Mouse (Mus musculus) CH12.LX (cell line): ENCODE measurements around the gene Hoxa10. TPM values are rescaled to one million over a fixed set of nuclear protein-coding genes. Genes with fewer than 3 reads are reported as not detected.

Source experiments
- DNase-seq: peaks from one replicate; pipeline ENCODE4 v3.0.0-alpha.2; 2013; ENCODE audit errors: extremely low read depth
- H3K27ac ChIP-seq: 2 replicates; pipeline ENCODE4 v1.5.1; 2012; ENCODE audit warnings: low read depth, mild to moderate bottlenecking, control low read depth, moderate library complexity; ENCODE audit not compliant: insufficient read depth
- H3K27me3 ChIP-seq: replicated peaks from 2 replicates; pipeline ENCODE3; 2012; ENCODE audit warnings: inconsistent platforms
- H3K36me3 ChIP-seq, 2 experiments: replicated peaks in 1 of 2; 2 replicates each; pipeline versions ENCODE3 to v1.6.1; 2012; ENCODE audit warnings: inconsistent platforms in 1 of 2, low read length in 1 of 2, mild to moderate bottlenecking in 1 of 2, mixed read lengths in 1 of 2, moderate library complexity in 1 of 2; ENCODE audit not compliant: control insufficient read depth in 1 of 2, insufficient read depth in 1 of 2
- H3K4me1 ChIP-seq, 2 experiments: 2 replicates each; pipeline ENCODE4 v1.6.1; 2012; ENCODE audit warnings: inconsistent platforms in 1 of 2, moderate library complexity in 1 of 2; ENCODE audit not compliant: insufficient read depth in 2 of 2, control insufficient read depth in 1 of 2
- H3K4me2 ChIP-seq: 2 replicates; pipeline ENCODE4 v1.6.1; 2012; ENCODE audit warnings: low read depth, mild to moderate bottlenecking, control low read depth; ENCODE audit not compliant: poor library complexity, insufficient read depth, severe bottlenecking
- H3K4me3 ChIP-seq, 3 experiments: fragments of 150-350 bp in 1 of 3; sonication (generic) in 1 of 3; replicated peaks in 1 of 3; 2 replicates each; pipeline versions ENCODE3 to v1.5.1; 2011 to 2012; ENCODE audit warnings: low read depth in 2 of 3, low read length in 2 of 3, mild to moderate bottlenecking in 2 of 3, moderate library complexity in 2 of 3, control low read depth in 1 of 3, improper control_type of control experiment in 1 of 3, inconsistent platforms in 1 of 3, mixed read lengths in 1 of 3; ENCODE audit not compliant: poor library complexity in 1 of 3
- H3K79me2 ChIP-seq: replicated peaks from 2 replicates; pipeline ENCODE4 v1.6.1; 2012; ENCODE audit warnings: mild to moderate bottlenecking, moderate library complexity; ENCODE audit not compliant: control insufficient read depth, poor library complexity, insufficient read depth, severe bottlenecking; ENCODE audit errors: extremely low read depth
- H3K9ac ChIP-seq: 2 replicates; pipeline ENCODE4 v1.6.1; 2012; ENCODE audit warnings: low read depth, mild to moderate bottlenecking, control low read depth, moderate library complexity; ENCODE audit not compliant: insufficient read depth
- H3K9me3 ChIP-seq: replicated peaks from 2 replicates; pipeline ENCODE3; 2012; ENCODE audit warnings: low read length, inconsistent platforms, mixed read lengths
- CHD1 ChIP-seq: IDR thresholded peaks from 2 replicates; pipeline ENCODE4 v1.6.1; 2012; ENCODE audit warnings: low read depth, low read length, improper control_type of control experiment, inconsistent platforms
- CHD2 ChIP-seq: IDR thresholded peaks from 2 replicates; pipeline ENCODE4 v1.6.1; 2011; ENCODE audit warnings: low read length, improper control_type of control experiment
- CTCF ChIP-seq, 2 experiments: IDR thresholded peaks in 1 of 2; conservative IDR thresholded peaks in 1 of 2; 2 replicates each; pipeline ENCODE4 v1.5.1; 2011 to 2012; ENCODE audit warnings: low read depth in 2 of 2, low read length in 2 of 2, improper control_type of control experiment in 1 of 2, inconsistent platforms in 1 of 2, mild to moderate bottlenecking in 1 of 2, moderate library complexity in 1 of 2
- ETS1 ChIP-seq: conservative IDR thresholded peaks from 2 replicates; pipeline ENCODE4 v1.6.1; 2012; ENCODE audit warnings: low read depth, mild to moderate bottlenecking, inconsistent platforms, low read length, improper control_type of control experiment, moderate library complexity
- GABPA ChIP-seq: IDR thresholded peaks from 2 replicates; pipeline ENCODE4 v1.6.1; 2012; ENCODE audit warnings: low read depth, low read length, improper control_type of control experiment, inconsistent platforms; ENCODE audit not compliant: insufficient replicate concordance
- JUN ChIP-seq: IDR thresholded peaks from 2 replicates; pipeline ENCODE4 v1.6.1; 2011; ENCODE audit warnings: low read depth, mild to moderate bottlenecking, low read length, improper control_type of control experiment, moderate library complexity; ENCODE audit not compliant: insufficient read depth
- KAT2A ChIP-seq: IDR thresholded peaks from 2 replicates; pipeline ENCODE4 v1.6.1; 2012; ENCODE audit warnings: low read length, improper control_type of control experiment, inconsistent platforms; ENCODE audit not compliant: insufficient replicate concordance
- MAX ChIP-seq: IDR thresholded peaks from 2 replicates; pipeline ENCODE4 v1.6.1; 2011; ENCODE audit warnings: low read length, improper control_type of control experiment
- MXI1 ChIP-seq: IDR thresholded peaks from 2 replicates; pipeline ENCODE4 v1.6.1; 2011; ENCODE audit warnings: mild to moderate bottlenecking, low read depth, low read length, improper control_type of control experiment
- MYC ChIP-seq: IDR thresholded peaks from 2 replicates; pipeline ENCODE4 v1.6.1; 2011; ENCODE audit warnings: low read depth, mild to moderate bottlenecking, improper control_type of control experiment, low read length
- POLR2A ChIP-seq: IDR thresholded peaks from 2 replicates; pipeline ENCODE4 v1.6.1; 2011; ENCODE audit warnings: low read depth, mild to moderate bottlenecking, improper control_type of control experiment, low read length
- RCOR1 ChIP-seq: conservative IDR thresholded peaks from 2 replicates; pipeline ENCODE4 v1.6.1; 2012; ENCODE audit warnings: low read depth, mild to moderate bottlenecking, inconsistent platforms, low read length, improper control_type of control experiment
- ZC3H11A ChIP-seq: IDR thresholded peaks from 2 replicates; pipeline ENCODE4 v1.6.1; 2012; ENCODE audit warnings: low read depth, mild to moderate bottlenecking, inconsistent platforms, low read length, improper control_type of control experiment
- ZKSCAN1 ChIP-seq: IDR thresholded peaks from 2 replicates; pipeline ENCODE4 v1.6.1; 2012; ENCODE audit warnings: low read depth, inconsistent platforms, low read length, improper control_type of control experiment, borderline replicate concordance
- ZNF384 ChIP-seq: IDR thresholded peaks from 2 replicates; pipeline ENCODE4 v1.6.1; 2012; ENCODE audit warnings: low read depth, low read length, improper control_type of control experiment, inconsistent platforms
- dilution Hi-C: fragments of 300-500 bp; cut with MboI; formaldehyde crosslinking; loops from 2 replicates; pipeline ENCODE4 v1.14.3; 2020; ENCODE audit warnings: low sequenced_read_pairs; ENCODE audit not compliant: extremely low pct_unique_long_range_greater_than_20kb, extremely low pct_ligation_motif_present
- in situ Hi-C: fragments of 300-500 bp; cut with MboI; formaldehyde crosslinking; loops from 3 replicates; pipeline ENCODE4 v1.14.3; 2019; ENCODE audit warnings: low sequenced_read_pairs, low pct_ligation_motif_present, low pct_unique_long_range_greater_than_20kb, mixed read lengths
- polyA plus RNA-seq: library from polyadenylated mRNA; unstranded; fragments of >175 nt; gene quantifications from 2 replicates; pipeline ENCODE4 v1.2.1, GENCODE M21; 2012; ENCODE audit warnings: low read depth; ENCODE audit not compliant: insufficient read length
- total RNA-seq, 2 experiments: library from RNA; depleted of rRNA; stranded (reverse); fragments of 300-350 nt in 1 of 2; fragments of >200 nt in 1 of 2; gene quantifications; 2 replicates each; pipeline ENCODE4 v1.2.3; 2012 to 2014

The Hoxa10 gene
- total and polyA plus RNA-seq, 3 experiments: 5.2 to 14.5 (median 14.3) TPM

DNA sequence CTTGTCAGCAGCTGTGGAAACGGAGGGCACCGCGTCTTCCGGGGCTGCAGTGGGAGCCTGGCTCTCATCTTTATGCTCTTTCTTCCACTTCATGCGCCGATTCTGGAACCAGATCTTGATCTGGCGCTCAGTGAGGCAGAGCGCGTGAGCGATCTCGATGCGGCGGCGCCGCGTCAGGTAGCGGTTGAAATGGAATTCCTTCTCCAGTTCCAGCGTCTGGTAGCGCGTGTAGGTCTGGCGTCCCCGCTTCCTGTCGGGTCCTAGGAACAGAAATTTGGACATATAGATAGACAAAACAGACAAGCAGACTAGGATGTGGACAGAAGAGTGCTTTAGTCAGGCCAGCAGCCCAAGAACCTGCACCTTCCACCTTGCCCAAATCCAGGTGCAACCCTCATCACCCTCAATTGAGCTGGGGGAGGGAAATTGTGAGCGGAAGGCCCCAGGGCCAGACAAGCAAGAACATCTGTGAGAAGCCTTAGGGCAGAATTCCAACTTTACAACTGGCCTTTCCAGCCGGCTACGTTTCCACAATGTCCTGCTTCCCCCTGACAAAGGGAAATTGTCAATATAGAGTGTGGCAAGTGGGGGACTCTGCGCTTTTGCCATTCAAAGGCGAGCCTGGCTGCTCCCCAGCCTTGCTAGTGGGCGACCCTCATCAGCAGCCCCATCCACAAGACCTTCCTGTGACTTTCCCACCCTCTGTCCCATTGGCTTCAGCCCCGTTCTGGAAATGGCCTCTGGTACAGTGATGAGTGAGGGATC lies 24.7 kb downstream of the Hoxa10 start:
- dilution Hi-C loops: no loop called here
- H3K79me2 ChIP-seq: no peaks in the 10 kb centered on the region

DNA sequence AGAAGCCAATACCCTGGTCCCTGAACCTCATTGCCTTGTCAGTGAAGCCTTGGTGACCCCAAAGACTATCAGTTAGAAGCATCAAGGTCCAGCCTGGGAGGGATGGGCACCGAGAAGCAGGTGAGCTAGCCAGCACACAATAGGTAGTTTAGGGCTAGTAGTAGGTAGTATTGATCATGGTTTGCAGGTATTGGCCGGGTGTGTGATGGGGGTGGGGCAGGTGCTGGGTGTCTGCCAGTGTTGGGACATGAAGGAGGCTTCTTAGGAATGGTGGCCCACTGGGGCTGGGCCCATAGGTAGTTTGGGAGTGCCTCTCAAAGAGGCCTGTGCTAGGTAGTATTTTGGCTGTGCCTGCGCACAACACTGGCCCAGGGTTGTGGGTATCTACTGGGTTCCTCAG lies 25.6 kb downstream of the Hoxa10 start:
- H3K27me3 ChIP-seq: peaks cover 2% of the 10 kb centered on the region
- peaks cover 22% of the 10 kb centered on the region for H3K9me3 ChIP-seq
- H3K36me3 ChIP-seq: no peaks in the 10 kb centered on the region
- no peak overlapping the region for H3K4me2 ChIP-seq
- DNase-seq: no peak
- dilution Hi-C loops: no loop called here
- no peak overlapping the region for H3K9ac ChIP-seq
- H3K4me3 ChIP-seq: no peak overlapping the region
- in situ Hi-C loops: loop anchor here (10.0 to 25.0 kb wide), 2 partner anchors 203 to 350 kb away; partner anchors contain the start of gene Skap2
- H3K79me2 ChIP-seq: no peaks in the 10 kb centered on the region
- TF ChIP-seq ETS1 (no peak), MYC (no peak), MAX (no peak), CHD1 (no peak)
- peaks cover 4 to 16% of the 10 kb centered on the region in 2 experiments; a peak in 2 of 4 replicates for H3K4me1 ChIP-seq
- H3K27ac ChIP-seq: no peak overlapping the region

More for the DNA sequence above, 24.7 kb downstream of the Hoxa10 start:
- no peaks in the 10 kb centered on the region for H3K36me3 ChIP-seq
- no peak for DNase-seq
- H3K4me2 ChIP-seq: no peak overlapping the region
- peaks cover 2% of the 10 kb centered on the region for H3K27me3 ChIP-seq
- H3K27ac ChIP-seq: no peak overlapping the region
- in situ Hi-C loops: loop anchor here (10.0 to 25.0 kb wide), 2 partner anchors 204 to 351 kb away; partner anchors contain the start of gene Skap2
- TF ChIP-seq RCOR1 (no peak), POLR2A (no peak), CHD2 (no peak), MXI1 (no peak), KAT2A (no peak), ZKSCAN1 (no peak), CTCF (conservative IDR thresholded peaks at IDR 0.05 in 1 of 2, IDR thresholded peaks at IDR 0.05 in 1 of 2; ENCODE audit: low read depth in 2 of 2, low read length in 2 of 2) (no peak), JUN (no peak), ZNF384 (no peak), ZC3H11A (no peak), GABPA (no peak)
- peaks cover 4 to 16% of the 10 kb centered on the region in 2 experiments; a peak in 2 of 4 replicates for H3K4me1 ChIP-seq
- H3K9ac ChIP-seq: no peak overlapping the region
- H3K4me3 ChIP-seq: no peak overlapping the region
- H3K9me3 ChIP-seq: peaks cover 22% of the 10 kb centered on the region
